Mouse (Mus musculus) stomach, postnatal 0 days (tissue): ENCODE data around the gene Colgalt2. TPM values are rescaled to one million over a fixed set of nuclear protein-coding genes. Genes with fewer than 3 reads are reported as not detected.

Experiments used
- ATAC-seq: fragments of 200-750 bp; cut with Nextera tagmentation; 2 replicates; pipeline ENCODE4 v1.8.0; 2017; ENCODE audit not compliant: low FRiP score, low TSS enrichment
- DNase-seq: peaks from one replicate; pipeline ENCODE4 v3.0.0-alpha.2; 2016; ENCODE audit warnings: low spot score
- H3K27ac ChIP-seq: fragments of 300-500 bp; sonication (generic); replicated peaks from 2 replicates; pipeline ENCODE4 v1.5.1; 2014; ENCODE audit warnings: mild to moderate bottlenecking, control low read depth
- H3K27me3 ChIP-seq: fragments of 300-500 bp; sonication (generic); 2 replicates; pipeline ENCODE4 v1.6.1; 2014; ENCODE audit warnings: low read length; ENCODE audit not compliant: control insufficient read depth, insufficient read depth
- H3K36me3 ChIP-seq: fragments of 300-500 bp; sonication (generic); 2 replicates; pipeline ENCODE4 v1.6.1; 2014; ENCODE audit warnings: low read length, mixed read lengths; ENCODE audit not compliant: control insufficient read depth, insufficient read depth
- H3K4me1 ChIP-seq: fragments of 300-500 bp; sonication (generic); replicated peaks from 2 replicates; pipeline ENCODE4 v1.6.1; 2014; ENCODE audit warnings: antibody characterized with exemption; ENCODE audit not compliant: control insufficient read depth, insufficient read depth
- H3K4me2 ChIP-seq: fragments of 300-500 bp; sonication (generic); replicated peaks from 2 replicates; pipeline ENCODE4 v1.6.1; 2014; ENCODE audit warnings: low read depth, mild to moderate bottlenecking, control low read depth, moderate library complexity
- H3K4me3 ChIP-seq: fragments of 300-500 bp; sonication (generic); 2 replicates; pipeline ENCODE4 v1.5.1; 2014; ENCODE audit warnings: low read depth, low read length, control low read depth
- H3K9ac ChIP-seq: fragments of 300-500 bp; sonication (generic); 2 replicates; pipeline ENCODE4 v1.6.1; 2014; ENCODE audit warnings: mild to moderate bottlenecking, low read length, control low read depth, mixed read lengths
- H3K9me3 ChIP-seq: fragments of 300-500 bp; sonication (generic); 2 replicates; pipeline ENCODE4 v1.6.1; 2016; ENCODE audit warnings: low read length; ENCODE audit not compliant: control insufficient read depth
- CTCF ChIP-seq: IDR thresholded peaks from 2 replicates; pipeline ENCODE4 v1.5.1; 2016; ENCODE audit warnings: antibody characterized with exemption, low read depth, mild to moderate bottlenecking, moderate library complexity
- EP300 ChIP-seq: optimal IDR thresholded peaks from 2 replicates; pipeline ENCODE3; 2016; ENCODE audit warnings: antibody characterized with exemption
- WGBS: fragments of 180-500 bp; shearing (Covaris S2); extraction: QIAGEN DNeasy Blood & Tissue Kit; methylation state at CpG from one replicate; pipeline ENCODE4 v1.1.7; 2014; 5-methylcytosine and 5-hydroxymethylcytosine counted together
- polyA plus RNA-seq: library from polyadenylated mRNA; unstranded; fragments of >200 nt; fragmentation: Nextera tagmentation; extraction: Ambion mirVana; gene quantifications from 2 replicates; pipeline ENCODE4 v1.2.1, GENCODE M21; 2015

Colgalt2 gene
- polyA plus RNA-seq, 1 experiment from 2014 or later = 0.50 TPM

GRCm38 (mm10) chr1:152413116-152413515, 13.5 kb downstream of the Colgalt2 start:
- Histone ChIP-seq H3K4me2 (no peak overlapping the region), H3K4me1 (no peaks in the 10 kb centered on the region), H3K36me3 (no peaks in the 10 kb centered on the region), H3K4me3 (no peak overlapping the region), H3K9ac (no peak overlapping the region), H3K9me3 (0 out of 2 replicates have a peak, but pooled peaks cover 3% of the 10 kb centered on the region), H3K27me3 (no peaks in the 10 kb centered on the region), H3K27ac (no peak overlapping the region)
- no peak for ATAC-seq
- DNase-seq = no peak
- 90% methylated on average over 2 of the region's 2 CpGs for WGBS
- TF ChIP-seq CTCF = no peak
- no peak for TF ChIP-seq EP300

DNA sequence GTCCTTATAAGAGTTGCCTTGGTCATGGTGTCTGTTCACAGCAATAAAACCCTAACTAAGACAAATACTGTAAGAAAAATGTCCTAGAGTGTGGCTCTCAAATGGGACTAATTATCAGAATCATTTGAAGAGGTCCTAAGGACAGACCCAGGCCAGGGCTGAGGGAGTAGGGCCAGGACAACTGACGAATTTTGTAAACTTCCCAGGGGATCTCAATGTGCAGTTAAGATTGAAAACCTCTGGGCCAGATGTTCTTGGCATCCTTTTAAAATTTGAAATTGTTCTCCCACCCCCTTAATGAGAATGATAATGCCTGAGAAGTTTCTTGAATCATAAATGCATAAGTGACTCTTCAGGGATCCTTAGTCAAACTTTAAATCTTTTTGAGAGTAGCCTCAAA, 14.3 kb downstream of the Colgalt2 start:
- Histone ChIP-seq H3K4me2 (no peak overlapping the region), H3K9ac (no peak overlapping the region), H3K9me3 (0 out of 2 replicates have a peak, but pooled peaks cover 3% of the 10 kb centered on the region), H3K27ac (no peak overlapping the region), H3K4me1 (no peaks in the 10 kb centered on the region), H3K36me3 (no peaks in the 10 kb centered on the region), H3K27me3 (no peaks in the 10 kb centered on the region), H3K4me3 (no peak overlapping the region)
- no peak for ATAC-seq
- WGBS = 73% methylated on average over 1 of the region's 1 CpGs
- DNase-seq = no peak
- TF ChIP-seq CTCF (no peak), EP300 (no peak)

DNA sequence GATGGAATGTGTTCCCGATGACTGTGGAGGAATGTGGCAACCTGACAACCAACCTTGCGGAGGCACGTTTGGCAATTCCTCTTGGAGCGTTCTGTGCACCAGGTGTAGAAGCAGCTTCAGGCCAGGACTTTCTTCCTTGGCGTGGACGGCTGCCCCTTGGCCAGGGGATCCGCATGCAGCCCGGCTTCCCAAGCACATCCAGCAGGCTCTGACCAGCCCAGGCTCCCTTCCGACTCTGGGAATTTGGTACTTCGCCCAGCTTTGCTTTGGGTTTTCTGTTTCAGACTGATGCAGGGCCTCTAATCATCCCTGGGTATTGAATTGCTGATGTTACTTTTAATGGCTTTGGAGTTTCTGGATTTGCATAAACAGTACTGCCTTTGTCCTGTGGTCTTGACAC, 14.8 kb downstream of the Colgalt2 start:
- ATAC-seq (no peak), DNase-seq (no peak)
- 67% methylated on average over 10 of the region's 10 CpGs for WGBS
- TF ChIP-seq EP300 = no peak
- no peak for TF ChIP-seq CTCF
- H3K27ac ChIP-seq = no peak overlapping the region
- no peak overlapping the region for H3K4me2 ChIP-seq
- H3K27me3 ChIP-seq = no peaks in the 10 kb centered on the region
- H3K36me3 ChIP-seq = no peaks in the 10 kb centered on the region
- no peak overlapping the region for H3K9ac ChIP-seq
- no peaks in the 10 kb centered on the region for H3K4me1 ChIP-seq
- H3K4me3 ChIP-seq = no peak overlapping the region
- 0 out of 2 replicates have a peak, but pooled peaks cover 3% of the 10 kb centered on the region for H3K9me3 ChIP-seq

- WGBS = 54% methylated on average over 13 of the region's 13 CpGs
- no peak for DNase-seq
- 0 out of 2 replicates have a peak, but pooled peaks have one; percentile 29 for ATAC-seq
Measured at GRCm38 (mm10) chr1:152416306-152416904, 16.8 kb downstream of the Colgalt2 start.

GRCm38 (mm10) chr1:152417602-152418001, 18.0 kb downstream of the Colgalt2 start:
- TF ChIP-seq EP300 = no peak
- TF ChIP-seq CTCF = no peak
- peak; percentile 59; the same call in 1 of the 2 replicates for ATAC-seq
- 23% methylated on average over 5 of the region's 5 CpGs for WGBS

More at GRCm38 (mm10) chr1:152416306-152416904, 16.8 kb downstream of the Colgalt2 start:
- no peak overlapping the region for H3K27ac ChIP-seq
- no peak overlapping the region for H3K4me2 ChIP-seq
- no peak overlapping the region for H3K4me3 ChIP-seq
- no peak overlapping the region for H3K9ac ChIP-seq
- no peaks in the 10 kb centered on the region for H3K27me3 ChIP-seq
- TF ChIP-seq EP300 (no peak), CTCF (no peak)
- no peaks in the 10 kb centered on the region for H3K36me3 ChIP-seq
- H3K9me3 ChIP-seq = 0 out of 2 replicates have a peak, but pooled peaks cover 3% of the 10 kb centered on the region
- H3K4me1 ChIP-seq = no peaks in the 10 kb centered on the region

DNA sequence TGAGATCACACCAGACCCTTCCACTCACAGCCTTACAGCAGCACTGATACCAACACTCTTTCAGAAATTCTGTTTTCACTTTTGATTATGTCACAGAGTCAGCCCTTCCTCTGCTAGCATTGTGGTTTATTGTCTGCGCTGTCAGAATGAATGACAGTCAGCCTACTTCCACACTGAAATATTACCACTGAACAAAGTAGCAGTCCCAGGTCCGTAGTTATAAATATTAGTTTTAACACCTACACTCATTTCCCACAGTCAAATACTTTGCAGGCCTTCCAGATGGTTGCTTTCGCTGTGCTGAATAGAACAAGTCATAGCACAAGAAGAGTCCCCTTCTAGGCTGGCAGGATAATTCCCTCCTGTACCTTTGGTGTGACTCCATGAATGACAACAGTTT, 22.7 kb downstream of the Colgalt2 start:
- TF ChIP-seq EP300 (no peak), CTCF (no peak)
- DNase-seq (no peak), ATAC-seq (no peak)
- H3K4me2 ChIP-seq = no peak overlapping the region
- H3K9me3 ChIP-seq = no peaks in the 10 kb centered on the region
- H3K4me3 ChIP-seq = no peak overlapping the region
- no peak overlapping the region for H3K27ac ChIP-seq
- H3K9ac ChIP-seq = no peak overlapping the region
- no peaks in the 10 kb centered on the region for H3K36me3 ChIP-seq
- H3K4me1 ChIP-seq = no peaks in the 10 kb centered on the region
- no peaks in the 10 kb centered on the region for H3K27me3 ChIP-seq
- whole genome bisulfite sequencing = 51% methylated on average over 3 of the region's 3 CpGs

More at GRCm38 (mm10) chr1:152417602-152418001, 18.0 kb downstream of the Colgalt2 start:
- H3K4me1 ChIP-seq = no peaks in the 10 kb centered on the region
- no peak overlapping the region for H3K9ac ChIP-seq
- H3K4me2 ChIP-seq = no peak overlapping the region
- H3K4me3 ChIP-seq = no peak overlapping the region
- H3K36me3 ChIP-seq = no peaks in the 10 kb centered on the region
- no peaks in the 10 kb centered on the region for H3K9me3 ChIP-seq
- H3K27me3 ChIP-seq = no peaks in the 10 kb centered on the region
- 0 out of 2 replicates have a peak overlapping the region, but pooled peaks have one; percentile 35 for H3K27ac ChIP-seq
- no peak for DNase-seq
